Mouse (Mus musculus): ENCODE data around the gene Olfr916. TPM values are rescaled to one million over a fixed set of nuclear protein-coding genes. Genes with fewer than 3 reads are reported as not detected.

The Olfr916 gene
- polyA plus RNA-seq (2015; fragmentation: Nextera tagmentation; extraction: Ambion mirVana) = not detected in 2 replicates

- Histone ChIP-seq H3K4me3 (replicated peaks) (no peak within 1 kb of the TSS), H3K4me2 (no peak within 1 kb of the TSS), H3K9ac (replicated peaks) (no peak within 1 kb of the TSS), H3K36me3 (no peaks in the 10 kb centered on the region), H3K4me1 (no peaks in the 10 kb centered on the region), H3K9me3 (replicated peaks) (no peaks in the 10 kb centered on the region), H3K27me3 (replicated peaks) (no peaks in the 10 kb centered on the region), H3K27ac (replicated peaks) (no peak within 1 kb of the TSS)
- WGBS = 85% methylated on average over 1 of the region's 1 CpGs
- no peak for ATAC-seq (ENCODE audit: low FRiP score)
Observed at GRCm38 (mm10) chr9:38659775-38660174, at the start of gene Olfr916. Olfr916 (minus strand) TSS chr9:38659875.

GRCm38 (mm10) chr9:38674501-38674900 lies 14.8 kb upstream of the Olfr916 start, which contains the start of gene Olfr918:
Olfr918 (minus strand) TSS chr9:38674601.
- ATAC-seq (ENCODE audit: low FRiP score) = no peak
- H3K27ac ChIP-seq (replicated peaks) = no peak within 1 kb of the TSS
- no peak within 1 kb of the TSS for H3K4me3 ChIP-seq (replicated peaks)
- 87% methylated on average over 2 of the region's 2 CpGs for WGBS
- no peaks in the 10 kb centered on the region for H3K36me3 ChIP-seq
- no peak within 1 kb of the TSS for H3K4me2 ChIP-seq
- no peaks in the 10 kb centered on the region for H3K4me1 ChIP-seq
- H3K27me3 ChIP-seq (replicated peaks) = no peaks in the 10 kb centered on the region
- H3K9ac ChIP-seq (replicated peaks) = no peak within 1 kb of the TSS
- H3K9me3 ChIP-seq (replicated peaks) = no peaks in the 10 kb centered on the region

GRCm38 (mm10) chr9:38672887-38673286 lies 13.2 kb upstream of the Olfr916 start:
- no peaks in the 10 kb centered on the region for H3K27me3 ChIP-seq (replicated peaks)
- H3K9ac ChIP-seq (replicated peaks) = no peak overlapping the region
- H3K36me3 ChIP-seq = no peaks in the 10 kb centered on the region
- no peaks in the 10 kb centered on the region for H3K4me1 ChIP-seq
- H3K4me3 ChIP-seq (replicated peaks) = no peak overlapping the region
- 79% methylated on average over 2 of the region's 2 CpGs for WGBS
- no peak overlapping the region for H3K27ac ChIP-seq (replicated peaks)
- ATAC-seq (ENCODE audit: low FRiP score) = no peak
- no peaks in the 10 kb centered on the region for H3K9me3 ChIP-seq (replicated peaks)
- H3K4me2 ChIP-seq = no peak overlapping the region

- no peak within 1 kb of the TSS for H3K27ac ChIP-seq (replicated peaks)
- ATAC-seq (ENCODE audit: low FRiP score) = no peak
- H3K27me3 ChIP-seq (replicated peaks) = no peaks in the 10 kb centered on the region
- no peaks in the 10 kb centered on the region for H3K4me1 ChIP-seq
- no peaks in the 10 kb centered on the region for H3K36me3 ChIP-seq
- WGBS = 94% methylated on average over 1 of the region's 1 CpGs
- no peak within 1 kb of the TSS for H3K4me2 ChIP-seq
- no peaks in the 10 kb centered on the region for H3K9me3 ChIP-seq (replicated peaks)
- no peak within 1 kb of the TSS for H3K4me3 ChIP-seq (replicated peaks)
- H3K9ac ChIP-seq (replicated peaks) = no peak within 1 kb of the TSS
Observed at GRCm38 (mm10) chr9:38665742-38666141, 6.1 kb upstream of the Olfr916 start, which contains the start of gene Olfr917. Olfr917 (minus strand) TSS chr9:38665842.

- WGBS = 81% methylated on average over 4 of the region's 4 CpGs
- H3K4me1 ChIP-seq = no peaks in the 10 kb centered on the region
- no peak for ATAC-seq (ENCODE audit: low FRiP score)
- H3K4me3 ChIP-seq (replicated peaks) = no peak overlapping the region
- H3K9me3 ChIP-seq (replicated peaks) = no peaks in the 10 kb centered on the region
- no peak overlapping the region for H3K9ac ChIP-seq (replicated peaks)
- H3K27ac ChIP-seq (replicated peaks) = no peak overlapping the region
- no peak overlapping the region for H3K4me2 ChIP-seq
- H3K27me3 ChIP-seq (replicated peaks) = no peaks in the 10 kb centered on the region
- no peaks in the 10 kb centered on the region for H3K36me3 ChIP-seq
Observed at GRCm38 (mm10) chr9:38632406-38632805, 27.3 kb downstream of the Olfr916 start.

Other genes starting within 250 kb of the Olfr916 start
- not detected in 2 replicates for gene Olfr901, start 230.4 kb downstream of the Olfr916 start, polyA plus RNA-seq (2015; fragmentation: Nextera tagmentation; extraction: Ambion mirVana)
- not detected in 2 replicates for gene Olfr902, start 212.2 kb downstream of the Olfr916 start, polyA plus RNA-seq (2015; fragmentation: Nextera tagmentation; extraction: Ambion mirVana)
- gene Olfr904, start 196.7 kb downstream of the Olfr916 start, polyA plus RNA-seq (2015; fragmentation: Nextera tagmentation; extraction: Ambion mirVana) = not detected in 2 replicates
- gene Olfr905, start 188.8 kb downstream of the Olfr916 start, polyA plus RNA-seq (2015; fragmentation: Nextera tagmentation; extraction: Ambion mirVana) = not detected in 2 replicates
- not detected in 2 replicates for gene Olfr906, start 172.8 kb downstream of the Olfr916 start, polyA plus RNA-seq (2015; fragmentation: Nextera tagmentation; extraction: Ambion mirVana)
- gene Olfr907, start 164.1 kb downstream of the Olfr916 start, polyA plus RNA-seq (2015; fragmentation: Nextera tagmentation; extraction: Ambion mirVana) = not detected in 2 replicates
- gene Olfr911-ps1, start 138.3 kb downstream of the Olfr916 start, polyA plus RNA-seq (2015; fragmentation: Nextera tagmentation; extraction: Ambion mirVana) = not detected in 2 replicates
- gene Olfr910, start 122.0 kb downstream of the Olfr916 start, polyA plus RNA-seq (2015; fragmentation: Nextera tagmentation; extraction: Ambion mirVana) = not detected in 2 replicates
- not detected in 2 replicates for gene Olfr912, start 79.7 kb downstream of the Olfr916 start, polyA plus RNA-seq (2015; fragmentation: Nextera tagmentation; extraction: Ambion mirVana)
- not detected in 2 replicates for gene Olfr913, start 67.1 kb downstream of the Olfr916 start, polyA plus RNA-seq (2015; fragmentation: Nextera tagmentation; extraction: Ambion mirVana)
- not detected in 2 replicates for gene Olfr914, start 54.8 kb downstream of the Olfr916 start, polyA plus RNA-seq (2015; fragmentation: Nextera tagmentation; extraction: Ambion mirVana)
- not detected in 2 replicates for gene Olfr917, start 6.0 kb upstream of the Olfr916 start, polyA plus RNA-seq (2015; fragmentation: Nextera tagmentation; extraction: Ambion mirVana)
- not detected in 2 replicates for gene Olfr918, start 14.7 kb upstream of the Olfr916 start, polyA plus RNA-seq (2015; fragmentation: Nextera tagmentation; extraction: Ambion mirVana)
- not detected in 2 replicates for gene Olfr919, start 43.8 kb upstream of the Olfr916 start, polyA plus RNA-seq (2015; fragmentation: Nextera tagmentation; extraction: Ambion mirVana)
- 8.0 and 17.9 TPM in 2 replicates for gene Vwa5a, start 58.4 kb upstream of the Olfr916 start, polyA plus RNA-seq (2015; fragmentation: Nextera tagmentation; extraction: Ambion mirVana)
- gene Olfr920, start 92.4 kb upstream of the Olfr916 start, polyA plus RNA-seq (2015; fragmentation: Nextera tagmentation; extraction: Ambion mirVana) = not detected in 2 replicates
- gene Olfr921, start 113.2 kb upstream of the Olfr916 start, polyA plus RNA-seq (2015; fragmentation: Nextera tagmentation; extraction: Ambion mirVana) = not detected in 2 replicates
- not detected in 2 replicates for gene Olfr922, start 154.7 kb upstream of the Olfr916 start, polyA plus RNA-seq (2015; fragmentation: Nextera tagmentation; extraction: Ambion mirVana)
- gene Olfr923, start 166.7 kb upstream of the Olfr916 start, polyA plus RNA-seq (2015; fragmentation: Nextera tagmentation; extraction: Ambion mirVana) = not detected in 2 replicates
- not detected in 2 replicates for gene Olfr924, start 184.6 kb upstream of the Olfr916 start, polyA plus RNA-seq (2015; fragmentation: Nextera tagmentation; extraction: Ambion mirVana)
- not detected in 2 replicates for gene Olfr26, start 195.2 kb upstream of the Olfr916 start, polyA plus RNA-seq (2015; fragmentation: Nextera tagmentation; extraction: Ambion mirVana)
- gene Olfr926, start 217.3 kb upstream of the Olfr916 start, polyA plus RNA-seq (2015; fragmentation: Nextera tagmentation; extraction: Ambion mirVana) = not detected in 2 replicates